ENCODE assay signal across 26 mouse cellular contexts in genomic region chr16:12644621-12645020, GRCm38 (mm10).
"Had no signal": no experiment of that assay in that cellular context is flagged by ENCODE, and none has a peak within 500 bp of the region (broad histone marks: within the 10 kb centered on the region; RNA-seq: fewer than 3 reads in every experiment).

No protein-coding gene starts in this region.

- H3K27ac ChIP-seq: gastrocnemius, adult 2 months; heart, adult 2 months; heart, embryonic 13.5 days; heart, embryonic 15.5 days; hindbrain, embryonic 10.5 days; hindbrain, embryonic 12.5 days; hindbrain, embryonic 15.5 days; intestine, embryonic 15.5 days; layer of hippocampus, adult 2 months; limb, embryonic 10.5 days; limb, embryonic 12.5 days had no signal

- H3K4me1 ChIP-seq: heart, embryonic 13.5 days; heart, embryonic 15.5 days; hindbrain, embryonic 10.5 days; hindbrain, embryonic 12.5 days; hindbrain, embryonic 15.5 days; intestine, embryonic 15.5 days; limb, embryonic 10.5 days; limb, embryonic 12.5 days had no signal

- H3K36me3 ChIP-seq: heart, embryonic 13.5 days; heart, embryonic 15.5 days; hindbrain, embryonic 10.5 days; hindbrain, embryonic 12.5 days; hindbrain, embryonic 15.5 days; intestine, embryonic 15.5 days; limb, embryonic 10.5 days; limb, embryonic 12.5 days had no signal

- H3K4me3 ChIP-seq: gastrocnemius, adult 2 months; heart, adult 2 months; heart, embryonic 13.5 days; heart, embryonic 15.5 days; hindbrain, embryonic 10.5 days; hindbrain, embryonic 12.5 days; hindbrain, embryonic 15.5 days; intestine, embryonic 15.5 days; layer of hippocampus, adult 2 months; limb, embryonic 10.5 days; limb, embryonic 12.5 days had no signal

- H3K9me3 ChIP-seq: heart, embryonic 13.5 days; heart, embryonic 15.5 days; hindbrain, embryonic 10.5 days; hindbrain, embryonic 12.5 days; hindbrain, embryonic 15.5 days; intestine, embryonic 15.5 days; limb, embryonic 10.5 days; limb, embryonic 12.5 days had no signal

- ATAC-seq: inflammation-experienced regulatory T-cells, adult 6 months; intestine, embryonic 15.5 days; intestine, postnatal 0 days had no signal

- DNase-seq: gastrocnemius, adult 2 months; gastrocnemius, postnatal 10 days; gastrocnemius, postnatal 25 days; heart, adult 2 months; heart, postnatal 4 days; kidney, adult 18-20 months; kidney, adult 8-10 months; kidney, postnatal 10 days; kidney, postnatal 25 days; kidney, postnatal 4 days; layer of hippocampus, adult 9-11 months; layer of hippocampus, postnatal 36 days; liver had no signal

- H3K9ac ChIP-seq: heart, embryonic 13.5 days; heart, embryonic 15.5 days; hindbrain, embryonic 12.5 days; hindbrain, embryonic 15.5 days; intestine, embryonic 15.5 days; limb, embryonic 12.5 days had no signal

- H3K27me3 ChIP-seq: heart, embryonic 13.5 days; heart, embryonic 15.5 days; hindbrain, embryonic 12.5 days; hindbrain, embryonic 15.5 days; intestine, embryonic 15.5 days; limb, embryonic 12.5 days had no signal

- H3K4me2 ChIP-seq: heart, embryonic 11.5 days; heart, embryonic 13.5 days; heart, embryonic 15.5 days; hindbrain, embryonic 12.5 days; hindbrain, embryonic 15.5 days; intestine, embryonic 15.5 days; limb, embryonic 12.5 days; liver, embryonic 11.5 days had no signal
